Mouse (Mus musculus) brain, embryonic 18.5 days (tissue): Measurements from ENCODE around the gene Trp53bp2.

Experiments used
- DNase-seq: peaks from one replicate; pipeline ENCODE4 v3.0.0-alpha.2; 2012; ENCODE audit warnings: low read depth, low spot score

The Trp53bp2 gene

GRCm38 (mm10) chr1:182408243-182408642 is 729 bp upstream of the Trp53bp2 start:
- DNase-seq: no peak

DNA sequence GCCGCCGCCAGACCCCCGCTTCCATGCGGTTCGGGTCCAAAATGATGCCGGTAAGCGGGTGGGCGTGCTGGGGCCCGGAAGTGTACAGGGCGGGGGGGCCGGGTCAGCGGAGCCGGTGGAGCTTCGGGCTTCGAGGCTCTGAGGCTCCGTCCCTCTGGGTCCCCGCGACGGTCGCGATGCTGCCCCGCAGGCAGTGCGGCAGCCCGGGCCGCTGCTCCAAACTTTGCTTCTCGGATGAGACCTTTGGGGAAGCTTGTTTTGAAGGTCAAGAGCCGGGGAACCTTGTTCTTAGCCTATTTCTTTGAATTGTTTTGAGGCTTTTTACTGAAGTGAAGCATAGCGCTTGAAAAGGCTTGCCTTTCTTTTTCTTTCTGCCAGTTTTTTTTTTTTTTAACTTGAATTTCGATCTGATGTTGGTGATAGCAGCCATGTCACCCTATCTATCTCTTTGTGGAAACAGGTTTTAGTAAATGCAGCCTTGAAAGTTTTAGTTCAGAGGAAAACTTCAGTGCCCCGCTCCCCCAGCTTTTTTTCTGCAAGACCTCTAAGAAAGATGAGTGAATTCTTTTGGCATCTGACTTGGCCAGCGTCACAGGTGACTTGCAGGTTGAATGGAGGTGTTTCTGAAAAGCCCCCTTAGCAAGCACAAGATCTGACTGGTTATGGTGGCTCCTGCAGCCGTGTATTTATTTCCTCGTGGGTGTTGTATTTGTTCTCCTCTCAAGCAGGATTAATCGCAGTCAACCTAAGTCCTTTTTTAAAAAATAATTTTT is 615 bp downstream of the Trp53bp2 start:
- DNase-seq: no peak

GRCm38 (mm10) chr1:182412586-182413270 is 3.8 kb downstream of the Trp53bp2 start:
- no peak for DNase-seq

GRCm38 (mm10) chr1:182419481-182419880 is 10.5 kb downstream of the Trp53bp2 start:
- DNase-seq: no peak

DNA sequence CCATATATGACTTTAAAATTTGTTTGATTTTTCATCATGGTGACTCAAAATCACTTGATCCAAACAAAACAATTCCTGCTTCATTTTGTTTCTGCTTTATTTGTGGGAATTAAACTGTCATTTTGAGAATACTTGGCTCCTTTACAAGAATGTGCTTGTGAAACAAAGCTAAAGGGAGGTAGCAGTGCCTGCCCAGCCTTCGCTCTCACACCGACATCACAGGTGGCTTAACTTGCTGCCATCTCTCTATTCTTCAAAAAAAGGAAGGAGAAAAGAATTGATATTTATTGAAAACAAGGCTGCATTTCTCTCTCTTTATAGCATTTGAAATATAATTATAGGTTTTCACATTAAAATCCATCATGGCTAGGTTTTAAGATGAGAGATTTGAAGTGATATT is 15.3 kb downstream of the Trp53bp2 start:
- DNase-seq: no peak

DNA sequence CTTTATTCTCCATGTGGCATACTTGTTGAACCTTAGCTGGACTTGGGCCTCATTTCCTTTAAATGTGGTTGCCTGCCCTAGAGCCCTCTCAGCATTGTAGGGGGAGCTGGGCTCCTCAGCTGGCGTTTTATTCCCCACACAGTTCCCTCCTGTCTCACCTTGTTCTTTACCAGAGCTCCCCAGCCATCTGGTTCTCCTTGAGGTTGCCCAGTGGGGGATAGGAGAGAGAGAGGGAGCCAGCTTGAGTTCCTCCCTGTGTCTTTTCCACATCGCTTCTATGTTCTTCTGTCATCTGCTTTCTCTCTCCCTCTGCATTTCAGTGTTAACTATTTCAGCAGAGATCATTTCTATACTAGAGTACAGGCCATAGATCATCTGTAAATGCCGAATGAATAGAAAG is 16.2 kb downstream of the Trp53bp2 start:
- DNase-seq: no peak

DNA sequence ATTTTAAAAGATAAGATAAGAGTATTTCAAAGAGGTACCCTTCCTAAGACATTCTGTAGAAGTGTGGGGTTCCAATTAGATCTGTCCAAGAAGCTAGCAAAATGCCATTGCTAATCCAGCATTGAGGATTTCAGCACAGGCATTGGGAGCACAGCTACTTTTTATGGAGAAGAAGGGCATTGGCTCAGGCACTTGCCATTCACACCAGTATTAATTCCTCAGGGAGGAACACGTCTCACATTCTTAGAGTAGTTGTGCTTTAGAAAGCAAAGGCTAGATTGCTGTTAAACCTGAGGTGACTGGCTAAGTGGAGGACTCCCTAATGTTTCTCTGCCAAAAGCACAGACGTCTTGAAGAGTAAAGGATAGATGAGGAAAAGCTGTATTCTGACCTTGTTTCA is 17.5 kb downstream of the Trp53bp2 start:
- no peak for DNase-seq

- DNase-seq: no peak
These were observed 18.5 kb downstream of the Trp53bp2 start for GRCm38 (mm10) chr1:182427426-182427825.

DNA sequence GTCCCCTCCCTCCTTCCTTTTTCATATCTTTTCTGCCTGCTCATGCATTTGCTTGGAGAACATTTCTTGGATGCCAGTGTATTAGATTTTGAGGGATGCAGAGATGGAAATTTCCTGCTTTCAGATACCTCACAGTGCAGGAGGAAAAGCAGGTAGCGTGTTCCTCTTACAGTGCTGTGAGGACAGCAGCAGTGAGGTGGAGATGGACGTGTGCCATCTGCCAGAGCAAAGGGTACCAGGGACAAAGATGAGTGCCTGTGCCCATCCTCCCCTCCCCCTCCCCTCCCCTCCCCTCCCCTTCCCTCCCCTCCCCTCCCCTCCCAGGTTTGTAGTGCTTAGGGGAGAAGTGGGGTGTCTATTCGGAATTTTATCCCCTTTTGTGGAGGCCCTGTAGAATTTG is 20.9 kb downstream of the Trp53bp2 start:
- no peak for DNase-seq

DNA sequence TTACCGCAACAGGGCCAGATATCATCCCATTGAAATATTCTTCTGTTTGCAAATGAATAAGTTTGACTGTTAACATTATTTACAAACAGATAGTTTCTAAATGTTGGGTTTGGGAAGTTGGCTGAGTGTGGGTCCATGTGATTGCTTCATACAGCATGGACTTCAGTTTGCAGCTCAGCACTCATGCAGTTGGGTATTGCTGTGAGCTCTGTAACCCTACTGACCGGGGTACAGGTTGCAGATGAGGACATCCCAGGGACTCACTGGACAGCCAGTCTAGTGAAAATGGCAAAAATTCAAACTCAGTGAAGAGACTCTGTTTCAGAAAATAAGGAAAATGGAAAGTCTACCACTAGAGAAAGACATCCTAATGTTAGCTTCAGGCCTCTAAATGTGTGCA is 21.7 kb downstream of the Trp53bp2 start:
- DNase-seq: no peak

- DNase-seq: no peak
These were observed 23.1 kb downstream of the Trp53bp2 start for GRCm38 (mm10) chr1:182432059-182432458.

DNA sequence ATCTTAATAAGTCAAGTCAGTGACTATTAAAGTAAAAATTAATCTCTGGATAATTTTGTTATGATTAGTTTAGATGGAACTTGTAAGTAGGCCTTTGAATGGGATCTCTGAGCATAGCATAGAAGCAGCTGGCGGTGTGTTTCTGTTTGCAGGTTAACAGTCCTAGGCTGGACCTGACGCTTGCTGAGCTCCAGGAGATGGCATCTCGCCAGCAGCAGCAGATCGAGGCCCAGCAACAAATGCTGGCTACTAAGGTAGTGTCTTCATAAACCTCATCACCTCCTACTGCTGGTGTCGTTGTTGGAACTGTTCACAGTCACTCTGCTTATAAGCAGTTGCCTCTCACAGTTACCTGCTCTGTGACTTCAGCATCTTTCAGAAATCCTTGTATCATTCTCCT is 27.8 kb downstream of the Trp53bp2 start:
- no peak for DNase-seq

GRCm38 (mm10) chr1:182439546-182440222 is 30.7 kb downstream of the Trp53bp2 start:
- no peak for DNase-seq

DNA sequence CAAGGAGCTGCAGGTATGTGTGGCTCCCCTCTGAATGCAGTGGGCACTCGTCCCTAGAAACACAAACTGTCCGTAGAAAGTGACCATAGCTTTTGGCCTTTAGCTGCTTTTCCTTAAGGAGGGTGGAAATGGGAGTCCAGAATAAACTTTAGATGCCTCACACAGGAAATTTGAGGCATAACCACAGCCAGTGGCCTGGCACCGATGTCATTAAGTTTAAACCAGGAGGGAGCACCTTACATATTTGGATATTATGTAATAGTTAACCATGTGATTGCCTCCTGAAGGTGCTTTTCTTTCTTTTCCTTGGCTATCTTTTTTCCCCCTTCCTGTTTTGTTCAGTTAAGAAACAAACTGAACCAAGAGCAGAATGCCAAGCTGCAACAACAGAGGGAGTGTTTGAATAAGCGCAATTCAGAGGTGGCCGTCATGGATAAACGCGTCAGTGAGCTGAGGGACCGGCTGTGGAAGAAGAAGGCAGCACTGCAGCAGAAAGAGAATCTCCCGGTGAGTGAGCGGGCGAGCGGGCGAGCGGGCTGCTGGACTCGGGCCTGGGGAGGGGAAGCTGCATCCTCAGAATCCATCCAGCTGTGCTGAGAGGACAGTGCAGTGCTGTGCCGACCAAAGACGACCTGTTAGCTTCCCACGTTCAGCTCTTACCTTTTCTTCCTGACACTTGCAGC is 33.0 kb downstream of the Trp53bp2 start:
- DNase-seq: no peak

- no peak for DNase-seq
These were observed 35.1 kb downstream of the Trp53bp2 start for GRCm38 (mm10) chr1:182444116-182444515.

DNA sequence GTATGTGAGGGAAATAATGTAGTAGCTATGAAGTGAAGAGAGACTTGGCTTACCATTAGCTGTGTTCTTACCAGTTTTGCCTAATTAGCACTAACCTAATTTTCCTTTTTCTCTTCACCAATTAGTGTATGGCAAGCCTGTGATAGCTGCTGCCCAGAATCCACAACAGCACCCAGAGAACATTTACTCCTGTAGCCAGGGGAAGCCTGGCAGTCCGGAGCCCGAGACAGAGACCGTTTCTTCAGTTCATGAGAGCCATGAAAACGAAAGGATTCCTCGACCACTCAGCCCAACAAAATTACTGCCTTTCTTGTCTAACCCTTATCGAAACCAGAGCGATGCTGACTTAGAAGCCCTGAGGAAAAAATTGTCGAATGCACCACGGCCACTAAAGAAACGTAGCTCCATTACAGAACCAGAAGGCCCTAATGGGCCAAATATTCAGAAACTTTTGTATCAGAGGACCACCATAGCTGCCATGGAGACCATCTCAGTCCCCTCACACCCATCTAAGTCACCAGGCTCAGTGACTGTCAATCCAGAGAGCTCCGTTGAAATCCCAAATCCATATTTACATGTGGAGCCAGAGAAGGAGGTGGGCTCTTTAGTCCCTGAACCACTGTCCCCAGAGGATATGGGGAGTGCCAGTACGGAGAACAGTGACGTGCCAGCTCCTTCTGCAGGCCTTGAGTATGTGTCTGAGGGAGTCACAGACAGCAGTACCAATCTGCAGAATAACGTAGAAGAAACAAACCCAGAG is 39.5 kb downstream of the Trp53bp2 start:
- no peak for DNase-seq

GRCm38 (mm10) chr1:182452473-182452872 is 43.5 kb downstream of the Trp53bp2 start:
- DNase-seq: no peak

DNA sequence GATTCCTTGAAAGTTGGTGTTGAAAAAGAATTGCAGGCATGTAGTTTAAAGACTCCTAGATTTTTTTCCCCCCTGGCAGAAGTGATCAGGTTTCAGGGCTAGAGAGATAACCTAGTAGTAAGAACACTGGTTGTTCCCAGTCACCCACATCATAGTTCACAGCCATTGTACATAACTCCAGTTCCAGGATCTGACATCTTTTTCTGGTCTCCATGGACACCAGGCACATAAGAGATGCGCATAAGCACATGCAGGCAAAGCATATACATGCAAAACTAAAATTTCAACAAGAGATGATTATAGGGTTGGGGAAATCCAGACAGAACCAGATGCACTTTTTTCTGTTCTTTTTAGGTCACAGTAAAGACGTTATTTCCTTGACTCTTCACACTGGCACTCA is 46.1 kb downstream of the Trp53bp2 start:
- DNase-seq: no peak

- no peak for DNase-seq
These were observed 49.6 kb downstream of the Trp53bp2 start for GRCm38 (mm10) chr1:182458556-182458955.

GRCm38 (mm10) chr1:182459436-182459835 is 50.5 kb downstream of the Trp53bp2 start:
- DNase-seq: no peak
